Mouse (Mus musculus): ENCODE measurements around the gene Kpna4. TPM values are rescaled to one million over a fixed set of nuclear protein-coding genes. Genes with fewer than 3 reads are reported as not detected.
"Not testable (repeated sequence)": the region's sequence is repeated elsewhere in the genome, so short reads cannot be mapped to it uniquely, and the experiment has no call there.

Gene Kpna4
- polyA plus RNA-seq, 1 experiment = 47.1 TPM

DNA sequence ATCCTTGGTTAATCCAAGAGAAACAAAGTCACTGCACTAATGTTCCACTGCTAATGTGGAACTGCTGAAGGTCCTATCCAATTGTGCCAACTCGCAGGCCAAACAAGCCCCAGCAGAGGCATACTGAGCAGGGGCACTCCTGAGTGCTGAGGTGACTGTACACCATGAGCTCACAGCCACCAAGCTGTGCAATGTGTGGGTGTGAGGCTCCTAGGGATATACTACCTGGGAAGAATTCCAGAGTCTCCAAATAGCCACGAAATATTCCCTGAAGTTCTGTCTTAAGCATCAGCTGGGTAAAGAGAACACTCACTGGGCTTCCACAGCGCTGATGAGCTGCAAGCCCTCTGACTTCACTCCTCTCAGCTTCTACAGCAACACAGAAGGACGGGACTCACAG is 79.2 kb downstream of the Kpna4 start:
- no peaks in the 10 kb centered on the region for H3K4me1 ChIP-seq (ENCODE audit: control insufficient read depth, insufficient read depth, insufficient read length, low read length)

DNA sequence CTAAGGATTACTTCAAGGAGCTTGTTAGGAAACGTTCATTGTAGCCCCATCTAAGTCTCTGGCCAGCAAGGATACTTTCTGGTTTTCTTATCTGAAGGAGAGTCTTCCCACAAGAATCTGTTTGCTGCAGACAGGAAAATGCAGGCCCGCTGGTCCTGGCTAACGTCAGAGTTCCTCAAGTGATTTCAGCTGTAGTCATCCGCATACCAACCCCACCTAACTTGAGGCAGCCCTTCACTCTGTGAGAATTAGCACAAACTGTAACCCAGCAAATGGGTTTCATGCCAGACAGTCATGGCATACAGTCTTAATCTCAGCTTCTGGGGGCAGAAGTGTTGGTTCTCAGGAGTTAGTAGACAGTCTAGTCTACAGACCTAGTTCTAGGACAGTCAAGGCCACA is 80.4 kb downstream of the Kpna4 start:
- H3K27ac ChIP-seq (replicated peaks; ENCODE audit: low read depth, low read length) = no peak overlapping the region
- H3K4me3 ChIP-seq (ENCODE audit: insufficient read depth, low read depth, low read length) = no peak overlapping the region
- no peaks in the 10 kb centered on the region for H3K4me1 ChIP-seq (ENCODE audit: control insufficient read depth, insufficient read depth, insufficient read length, low read length)

More for the DNA sequence above, 79.2 kb downstream of the Kpna4 start:
- no peak overlapping the region for H3K27ac ChIP-seq (replicated peaks; ENCODE audit: low read depth, low read length)
- H3K4me3 ChIP-seq (ENCODE audit: insufficient read depth, low read depth, low read length) = no peak overlapping the region

DNA sequence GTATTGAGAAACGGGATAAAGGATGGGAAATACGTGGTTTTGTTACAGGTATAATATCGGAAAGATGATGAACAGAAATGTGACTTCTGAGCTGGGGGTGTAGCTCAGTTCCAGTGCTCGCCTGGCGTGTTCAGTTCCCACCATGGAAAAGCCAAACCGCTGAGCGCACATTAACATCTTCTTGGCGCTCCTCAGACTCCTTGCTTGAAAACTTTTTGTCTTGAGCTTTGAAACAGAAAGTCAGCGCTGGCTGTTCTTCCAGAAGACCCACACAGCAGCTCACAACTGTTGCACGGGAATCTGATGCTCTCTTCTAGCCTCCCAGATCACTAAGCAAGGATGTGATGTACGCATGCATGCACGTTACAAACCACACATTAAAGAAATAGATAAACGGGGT is 81.2 kb downstream of the Kpna4 start:
- no peaks in the 10 kb centered on the region for H3K4me1 ChIP-seq (ENCODE audit: control insufficient read depth, insufficient read depth, insufficient read length, low read length)
- no peak overlapping the region for H3K27ac ChIP-seq (replicated peaks; ENCODE audit: low read depth, low read length)
- peak overlapping the region; percentile 86 for H3K4me3 ChIP-seq (ENCODE audit: insufficient read depth, low read depth, low read length)

DNA sequence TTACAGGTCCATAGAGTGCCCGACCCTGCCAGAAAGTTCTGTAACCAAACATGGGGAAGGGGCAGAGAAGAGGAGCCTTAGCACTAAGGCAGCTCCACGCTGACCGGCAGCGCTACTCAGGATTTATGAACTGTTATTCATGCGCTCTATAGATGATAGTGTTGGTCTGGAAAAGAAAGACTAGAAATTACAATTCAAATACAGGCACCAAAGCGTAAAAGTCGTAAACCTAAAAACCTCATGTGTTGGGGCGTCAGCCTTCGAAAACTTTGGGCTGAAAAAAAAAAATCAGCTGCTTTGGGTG is 81.6 kb downstream of the Kpna4 start:
- H3K4me3 ChIP-seq (ENCODE audit: insufficient read depth, low read depth, low read length) = peak overlapping the region; percentile 86
- H3K27ac ChIP-seq (replicated peaks; ENCODE audit: low read depth, low read length) = no peak overlapping the region
- no peaks in the 10 kb centered on the region for H3K4me1 ChIP-seq (ENCODE audit: control insufficient read depth, insufficient read depth, insufficient read length, low read length)

DNA sequence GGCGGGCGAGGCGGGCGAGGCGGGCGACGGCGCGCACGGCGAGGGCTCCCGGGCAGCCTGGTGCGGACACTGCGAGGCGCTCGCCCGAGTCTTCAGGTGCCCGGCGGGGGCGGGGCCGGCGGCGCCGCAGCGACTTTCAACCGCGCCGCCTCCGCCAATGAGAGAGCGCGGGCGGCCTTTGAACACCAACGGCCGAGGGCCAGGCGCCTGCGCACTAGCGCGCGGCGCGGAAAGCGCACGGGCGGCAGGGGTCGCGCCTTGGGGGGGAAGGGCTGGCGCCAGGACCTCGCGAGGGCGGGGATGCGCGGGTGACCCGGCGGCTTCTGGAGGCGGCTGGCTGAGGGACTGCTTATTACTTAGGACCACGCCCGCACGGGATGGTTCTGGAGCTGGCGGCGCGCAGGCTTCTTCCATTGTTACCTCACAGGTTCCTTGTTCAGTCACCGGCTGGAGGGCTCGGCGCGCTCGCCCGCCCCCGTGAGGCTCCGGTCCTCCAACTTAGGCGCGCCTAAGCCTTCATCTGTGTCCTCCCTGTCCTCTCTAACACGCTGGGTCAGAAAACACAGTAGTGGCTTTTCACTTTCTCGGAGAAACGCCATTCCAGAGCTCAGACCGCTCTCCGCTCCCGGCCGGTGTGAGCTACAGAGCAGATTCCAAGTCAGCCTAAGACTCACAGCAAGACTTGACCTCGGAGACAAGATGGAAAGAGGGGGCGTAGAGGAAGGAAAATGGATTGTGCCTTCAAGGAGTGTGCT is 82.1 kb downstream of the Kpna4 start, which contains the start of gene Trim59:
Gene Trim59, minus strand, starts transcription at position 111 of the 755 bp plus-strand sequence.
- Histone ChIP-seq H3K4me1 (ENCODE audit: control insufficient read depth, insufficient read depth, insufficient read length, low read length) (no peaks in the 10 kb centered on the region), H3K27ac (replicated peaks; ENCODE audit: low read depth, low read length) (0 out of 2 replicates have a peak within 1 kb of the TSS, but pooled peaks have one; percentile 11), H3K4me3 (ENCODE audit: insufficient read depth, low read depth, low read length) (peak within 1 kb of the TSS; percentile 86)

DNA sequence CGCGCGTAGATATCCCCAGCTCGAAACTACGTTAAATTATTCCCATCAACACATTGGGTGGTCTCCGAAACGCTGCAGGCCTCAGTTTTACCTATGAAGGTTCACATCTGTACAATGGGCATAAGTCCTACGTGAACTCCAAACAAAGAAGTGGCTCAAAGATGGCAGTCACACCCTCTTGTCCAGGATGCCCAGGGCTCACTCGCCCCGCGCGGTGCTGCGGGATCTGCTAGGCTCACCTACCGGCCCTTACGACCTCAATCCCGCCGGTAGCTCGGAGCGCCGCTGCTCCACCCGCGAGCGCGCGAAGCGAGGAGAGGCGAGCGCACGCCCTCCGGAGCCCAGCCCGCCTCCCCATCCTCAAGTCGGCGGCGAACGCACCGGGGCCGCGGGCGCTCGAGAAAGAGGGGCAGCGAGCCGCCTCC is 82.7 kb downstream of the Kpna4 start:
- Histone ChIP-seq H3K27ac (replicated peaks; ENCODE audit: low read depth, low read length) (no peak overlapping the region), H3K4me1 (ENCODE audit: control insufficient read depth, insufficient read depth, insufficient read length, low read length) (no peaks in the 10 kb centered on the region)

DNA sequence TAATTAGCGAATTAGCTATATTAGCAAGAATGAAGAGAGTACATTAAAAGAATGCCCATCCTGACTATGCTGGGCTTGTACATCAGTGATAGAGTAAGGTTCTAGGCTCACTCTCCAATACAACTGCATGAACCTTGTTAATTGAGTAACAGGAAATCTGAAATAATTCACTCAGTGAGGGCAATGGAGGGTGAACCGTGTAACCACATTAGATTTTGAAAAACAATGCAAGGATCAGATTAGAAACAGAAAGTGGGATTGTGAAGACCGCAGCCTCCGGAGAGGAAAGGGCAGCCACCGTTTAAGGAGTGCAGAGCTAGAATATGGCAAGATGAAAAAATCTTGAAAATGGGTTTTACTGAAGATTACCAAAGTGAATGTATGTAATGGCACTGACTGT is 85.6 kb downstream of the Kpna4 start:
- H3K27ac ChIP-seq (replicated peaks; ENCODE audit: low read depth, low read length) = no peak overlapping the region
- no peak overlapping the region; the same call in 1 of the 2 replicates for H3K4me3 ChIP-seq (ENCODE audit: insufficient read depth, low read depth, low read length)
- H3K4me1 ChIP-seq (ENCODE audit: control insufficient read depth, insufficient read depth, insufficient read length, low read length) = no peaks in the 10 kb centered on the region

More for the DNA sequence above, 82.7 kb downstream of the Kpna4 start:
- peak overlapping the region; percentile 86 for H3K4me3 ChIP-seq (ENCODE audit: insufficient read depth, low read depth, low read length)

DNA sequence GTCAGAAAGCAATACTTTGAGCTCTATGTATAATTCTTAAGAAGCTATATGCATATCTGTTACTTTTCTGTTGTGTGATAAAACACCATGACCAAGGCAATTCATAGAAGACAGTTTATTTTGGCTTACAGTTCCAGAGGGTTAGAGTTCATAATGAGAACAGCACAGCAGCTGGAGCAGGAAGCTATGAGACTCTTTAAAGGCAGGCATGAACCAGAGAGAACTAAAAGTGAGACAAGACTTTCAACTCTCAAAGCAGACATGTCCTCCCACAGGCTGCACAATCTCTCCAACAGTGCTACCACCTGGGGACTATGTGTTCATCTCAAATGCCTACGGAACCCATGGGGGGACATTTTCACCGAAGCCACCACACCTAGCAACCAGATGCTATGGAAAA is 86.8 kb downstream of the Kpna4 start:
- Histone ChIP-seq H3K4me3 (ENCODE audit: insufficient read depth, low read depth, low read length) (no peak overlapping the region), H3K27ac (replicated peaks; ENCODE audit: low read depth, low read length) (no peak overlapping the region), H3K4me1 (ENCODE audit: control insufficient read depth, insufficient read depth, insufficient read length, low read length) (no peaks in the 10 kb centered on the region)

DNA sequence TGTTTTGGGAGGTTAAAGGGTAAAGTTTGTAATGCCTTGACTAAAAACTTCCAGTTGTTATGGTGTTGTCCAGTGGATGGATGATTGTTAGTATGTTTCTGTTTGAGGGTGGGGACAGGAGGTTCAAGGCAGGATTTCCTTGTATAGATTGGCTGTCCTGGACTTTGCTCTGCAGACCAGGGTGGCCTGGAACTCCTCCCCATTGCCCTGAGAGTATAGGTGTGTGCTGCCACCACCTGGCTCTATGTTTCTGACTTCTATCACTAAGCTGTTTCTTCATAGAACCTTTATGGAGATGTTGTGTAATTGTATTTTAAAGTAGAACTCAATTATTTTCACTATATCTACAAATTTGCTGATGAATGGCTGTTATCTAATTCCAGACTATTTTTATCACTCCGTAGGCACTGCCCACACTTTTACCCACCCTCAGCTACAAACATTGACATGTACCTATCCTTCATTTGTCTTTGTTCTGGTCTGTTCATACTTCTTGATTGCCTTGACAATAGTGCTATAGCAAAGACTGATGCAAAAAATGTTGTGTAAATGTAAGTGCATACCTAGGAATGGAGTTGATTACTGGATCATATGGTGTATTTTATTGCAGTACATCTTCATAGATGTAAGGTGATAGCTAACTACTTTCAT is 100.7 kb downstream of the Kpna4 start:
- no peaks in the 10 kb centered on the region for H3K4me1 ChIP-seq (ENCODE audit: control insufficient read depth, insufficient read depth, insufficient read length, low read length)
- no peak overlapping the region for H3K27ac ChIP-seq (replicated peaks; ENCODE audit: low read depth, low read length)
- H3K4me3 ChIP-seq (ENCODE audit: insufficient read depth, low read depth, low read length) = no peak overlapping the region

DNA sequence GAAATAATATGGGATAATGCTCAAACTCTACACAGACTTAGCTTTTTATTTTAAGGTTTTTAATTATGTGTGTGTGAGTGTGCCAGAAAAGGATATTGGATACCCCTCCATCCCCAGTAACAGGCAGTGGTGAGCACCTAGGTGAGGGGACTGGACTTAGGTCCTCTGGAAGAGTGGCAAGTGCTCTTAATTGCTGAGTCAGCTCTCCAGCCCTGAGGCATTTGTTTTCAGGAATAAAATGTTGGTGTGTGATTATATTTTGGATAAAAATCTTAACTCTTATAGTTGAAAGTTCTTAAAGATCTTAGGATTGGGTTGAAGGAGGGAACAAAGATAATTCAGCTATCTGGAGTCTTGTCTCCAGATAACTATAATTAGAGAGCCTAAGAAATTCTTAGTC is 106.1 kb downstream of the Kpna4 start:
- H3K27ac ChIP-seq (replicated peaks; ENCODE audit: low read depth, low read length) = no peak overlapping the region

DNA sequence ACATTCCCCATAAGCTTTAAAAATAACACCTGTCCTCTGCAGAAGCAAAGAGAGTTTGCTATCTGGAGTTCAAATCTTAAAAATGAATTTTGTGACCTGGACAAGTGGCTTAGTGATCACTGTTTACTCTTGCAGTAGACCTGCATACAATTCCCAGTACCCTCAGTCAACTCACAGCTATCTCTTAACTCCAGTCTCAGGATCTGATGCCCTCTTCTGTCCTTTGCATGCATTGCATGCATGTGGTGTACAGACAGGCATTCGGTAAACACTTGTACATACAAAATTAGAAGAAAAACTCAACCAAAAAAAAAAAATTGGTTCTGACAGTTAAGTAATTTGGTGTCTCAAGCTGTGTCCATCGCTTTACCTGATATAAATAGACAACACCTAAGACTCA is 106.6 kb downstream of the Kpna4 start:
- H3K27ac ChIP-seq (replicated peaks; ENCODE audit: low read depth, low read length) = no peak overlapping the region
- H3K4me3 ChIP-seq (ENCODE audit: insufficient read depth, low read depth, low read length) = no peak overlapping the region
- no peaks in the 10 kb centered on the region for H3K4me1 ChIP-seq (ENCODE audit: control insufficient read depth, insufficient read depth, insufficient read length, low read length)

More for the DNA sequence above, 106.1 kb downstream of the Kpna4 start:
- Histone ChIP-seq H3K4me3 (ENCODE audit: insufficient read depth, low read depth, low read length) (no peak overlapping the region), H3K4me1 (ENCODE audit: control insufficient read depth, insufficient read depth, insufficient read length, low read length) (no peaks in the 10 kb centered on the region)

DNA sequence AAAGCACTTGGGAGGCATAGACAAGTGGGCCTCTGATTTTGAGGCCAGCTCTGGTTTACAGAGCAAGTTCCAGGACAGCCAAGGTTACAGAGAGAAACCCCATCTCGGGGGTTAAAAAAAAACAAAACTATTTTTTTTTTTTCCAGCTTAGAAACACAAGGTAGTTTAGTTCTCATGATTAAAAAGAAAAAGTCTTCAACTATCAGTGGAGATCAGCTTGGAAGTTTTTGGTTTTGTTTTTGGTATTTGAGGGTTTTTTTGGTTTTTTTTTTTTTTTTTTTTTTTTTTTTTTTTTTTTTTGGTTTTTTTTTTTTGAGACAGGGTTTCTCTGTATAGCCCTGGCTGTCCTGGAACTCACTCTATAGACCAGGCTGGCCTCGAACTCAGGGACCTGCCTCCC is 108.3 kb downstream of the Kpna4 start:
- not testable (repeated sequence) for H3K4me1 ChIP-seq (ENCODE audit: control insufficient read depth, insufficient read depth, insufficient read length, low read length); H3K27ac ChIP-seq (replicated peaks; ENCODE audit: low read depth, low read length); H3K4me3 ChIP-seq (ENCODE audit: insufficient read depth, low read depth, low read length)

DNA sequence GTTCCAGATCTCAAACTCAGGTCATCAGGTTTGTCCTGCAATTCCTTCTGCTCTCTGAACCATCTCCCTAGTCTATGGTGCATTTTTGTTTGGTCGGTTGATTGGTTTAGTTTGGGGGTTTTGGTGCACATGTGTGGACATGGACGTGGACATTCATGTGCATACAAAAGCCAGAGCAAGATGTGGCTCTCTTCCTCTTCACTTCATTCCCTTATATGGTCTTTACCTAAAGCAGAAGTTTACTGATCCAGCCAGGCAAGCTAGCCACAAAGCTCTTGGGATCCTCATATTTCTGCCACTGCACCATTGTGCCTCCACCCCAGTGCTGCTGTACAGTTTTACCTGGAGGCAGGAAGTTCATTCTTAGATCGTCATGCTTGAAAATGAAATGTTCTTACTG is 109.7 kb downstream of the Kpna4 start:
- Histone ChIP-seq H3K4me3 (ENCODE audit: insufficient read depth, low read depth, low read length) (no peak overlapping the region), H3K4me1 (ENCODE audit: control insufficient read depth, insufficient read depth, insufficient read length, low read length) (no peaks in the 10 kb centered on the region), H3K27ac (replicated peaks; ENCODE audit: low read depth, low read length) (no peak overlapping the region)

Measured in brown adipose tissue, adult 24 weeks (tissue).